Mouse (Mus musculus) common myeloid progenitor, adult 5-6 weeks (primary cell): ENCODE measurements around the gene Fchsd2. TPM values are rescaled to one million over a fixed set of nuclear protein-coding genes. Genes with fewer than 3 reads are reported as not detected.

Experiments
- ATAC-seq: replicated peaks from 2 replicates; pipeline ENCODE4 v1.8.0; 2016; ENCODE audit warnings: low read depth, mild to moderate bottlenecking, moderate TSS enrichment, inconsistent platforms; ENCODE audit not compliant: poor library complexity, severe bottlenecking
- total RNA-seq: library from RNA; stranded (forward); fragments of 200-1000, 187-1606 nt; gene quantifications from 2 replicates; pipeline ENCODE4 v1.2.3, GENCODE M21; 2017

Fchsd2 gene
- total RNA-seq, 1 experiment from 2014 or later: 85.4 TPM

- no peak for ATAC-seq
These were observed 73.9 kb downstream of the Fchsd2 start for GRCm38 (mm10) chr7:101166568-101166967.

- no peak for ATAC-seq
These were observed 77.8 kb downstream of the Fchsd2 start for GRCm38 (mm10) chr7:101170482-101170881.

GRCm38 (mm10) chr7:101171002-101171401 lies 78.3 kb downstream of the Fchsd2 start:
- ATAC-seq: no peak

GRCm38 (mm10) chr7:101173331-101173730 lies 80.7 kb downstream of the Fchsd2 start:
- ATAC-seq: no peak

GRCm38 (mm10) chr7:101178751-101179150 lies 86.1 kb downstream of the Fchsd2 start:
- no peak for ATAC-seq

- ATAC-seq: no peak
These were observed 98.8 kb downstream of the Fchsd2 start for GRCm38 (mm10) chr7:101191326-101191969.

- no peak for ATAC-seq
These were observed 118.2 kb downstream of the Fchsd2 start for GRCm38 (mm10) chr7:101210826-101211225.

GRCm38 (mm10) chr7:101213515-101214263 lies 121.0 kb downstream of the Fchsd2 start:
- ATAC-seq: no peak

- ATAC-seq: no peak
These were observed 124.1 kb downstream of the Fchsd2 start for GRCm38 (mm10) chr7:101216724-101217123.

- ATAC-seq: no peak
These were observed 130.8 kb downstream of the Fchsd2 start for GRCm38 (mm10) chr7:101223501-101223900.

GRCm38 (mm10) chr7:101229336-101229735 lies 136.7 kb downstream of the Fchsd2 start:
- no peak for ATAC-seq

GRCm38 (mm10) chr7:101231458-101231857 lies 138.8 kb downstream of the Fchsd2 start:
- ATAC-seq: no peak

GRCm38 (mm10) chr7:101232716-101233115 lies 140.1 kb downstream of the Fchsd2 start:
- no peak for ATAC-seq

GRCm38 (mm10) chr7:101236712-101237473 lies 144.2 kb downstream of the Fchsd2 start:
- no peak for ATAC-seq

GRCm38 (mm10) chr7:101248760-101249159 lies 156.1 kb downstream of the Fchsd2 start:
- ATAC-seq: no peak

- ATAC-seq: no peak
These were observed 156.5 kb downstream of the Fchsd2 start for GRCm38 (mm10) chr7:101249173-101249572.

GRCm38 (mm10) chr7:101253071-101253470 lies 160.4 kb downstream of the Fchsd2 start:
- ATAC-seq: no peak

GRCm38 (mm10) chr7:101258482-101258881 lies 165.8 kb downstream of the Fchsd2 start:
- ATAC-seq: no peak

GRCm38 (mm10) chr7:101261941-101262546 lies 169.4 kb downstream of the Fchsd2 start:
- no peak for ATAC-seq

- ATAC-seq: no peak
These were observed 170.8 kb downstream of the Fchsd2 start for GRCm38 (mm10) chr7:101263511-101263910.
